Mouse (Mus musculus): ENCODE results near the gene G3bp1. TPM values are rescaled to one million over a fixed set of nuclear protein-coding genes. Genes with fewer than 3 reads are reported as not detected.

G3bp1 gene
- total RNA-seq (2014; fragmentation: Nextera tagmentation), result 97.4 and 104 TPM in 2 replicates
- 122 and 128 TPM in 2 replicates for total RNA-seq (2017)
- 365 and 461 TPM in 2 replicates for polyA plus RNA-seq (2012)

DNA sequence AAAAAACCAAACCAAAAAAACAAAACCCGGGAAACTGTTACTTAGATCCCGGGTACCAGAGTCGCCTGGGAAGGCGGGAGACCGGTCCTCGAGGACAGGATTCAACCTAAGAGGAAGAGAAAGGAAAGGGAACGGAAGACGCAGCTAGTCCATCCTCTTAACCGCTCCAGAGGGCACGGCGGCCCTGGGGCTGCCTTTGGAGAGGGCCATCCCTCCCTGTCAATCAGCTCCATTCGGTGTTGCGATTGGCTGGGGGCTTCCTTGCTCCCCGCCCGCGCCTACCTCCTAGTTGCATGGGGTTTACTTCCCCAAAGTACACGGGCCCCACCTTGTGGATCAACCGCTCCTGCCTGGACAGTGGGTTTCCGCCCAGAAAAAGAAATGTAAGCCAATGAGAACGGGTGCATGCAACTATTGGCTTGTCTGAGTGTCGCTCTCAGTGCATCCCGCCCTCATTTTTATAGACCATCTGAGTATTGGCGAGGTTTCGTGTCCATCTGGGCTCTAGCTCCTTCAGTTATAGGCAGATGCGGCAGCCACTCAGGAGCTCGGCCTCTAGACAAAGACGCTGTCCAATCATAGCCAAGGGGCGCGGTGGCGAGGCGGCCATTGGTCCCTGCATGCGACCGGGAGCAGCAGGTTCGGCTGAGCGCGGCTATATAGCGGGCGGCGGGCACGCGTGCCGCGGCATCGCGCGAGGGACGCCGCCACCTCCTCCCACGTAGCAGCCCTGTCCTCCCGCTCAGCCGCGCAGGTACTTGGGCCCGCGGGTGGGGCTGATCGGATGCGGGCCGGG lies at the start of gene G3bp1:
TSS of gene G3bp1 (plus strand) at position 638 of the 796 bp plus-strand sequence.
- Histone ChIP-seq H3K4me3 (ENCODE audit: low read depth, low read length) (peak within 1 kb of the TSS; percentile 94), H3K9me3 (replicated peaks) (no peaks in the 10 kb centered on the region), H3K4me1 (ENCODE audit: insufficient read depth, low read depth, low read length) (peaks cover 35% of the 10 kb centered on the region), H3K27me3 (ENCODE audit: insufficient read depth, low read length) (no peaks in the 10 kb centered on the region), H3K36me3 (replicated peaks) (peaks cover 26% of the 10 kb centered on the region)
- peak; percentile 98 for DNase-seq (ENCODE audit: low spot score)
- TF ChIP-seq GATA2 (IDR thresholded peaks at IDR 0.05; ENCODE audit: borderline replicate concordance, low read depth, low read length), result no peak
- TF ChIP-seq POLR2AphosphoS5 (IDR thresholded peaks at IDR 0.05; ENCODE audit: insufficient replicate concordance, low read depth, low read length), result peak; percentile 84; the same call in 1 of the 2 replicates
- TF ChIP-seq GATA1 (IDR thresholded peaks at IDR 0.05; ENCODE audit: borderline replicate concordance, low read length), result no peak
- TF ChIP-seq TAL1 (conservative IDR thresholded peaks at IDR 0.05; ENCODE audit: low read depth, low read length), result no peak
- no peak for TF ChIP-seq CTCF (IDR thresholded peaks at IDR 0.05; ENCODE audit: low read depth, low read length)
- ATAC-seq (ENCODE audit: extremely low read depth, insufficient number of reproducible peaks, low FRiP score, poor library complexity, severe bottlenecking), result peak; percentile 93

DNA sequence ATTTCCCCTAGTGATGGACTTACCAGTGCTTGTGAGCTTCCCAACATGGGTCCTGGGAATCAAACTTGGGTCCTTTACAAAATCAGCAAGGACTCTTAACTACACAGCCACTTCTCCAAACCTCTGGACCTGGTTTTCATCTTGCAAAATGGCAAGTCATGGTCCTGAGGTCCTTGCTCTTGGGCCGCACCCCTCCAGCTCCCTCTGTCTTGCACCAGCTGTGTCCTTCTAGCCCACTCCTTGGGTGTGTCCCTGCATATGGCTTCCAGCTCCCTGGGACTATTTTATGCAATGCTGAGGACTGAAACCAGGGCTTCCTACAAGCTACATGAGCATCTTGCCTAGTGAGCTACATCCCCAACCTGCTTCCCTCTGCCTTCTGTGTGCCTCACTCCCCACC lies 46.5 kb upstream of the G3bp1 start, which contains the start of gene Sparc:
TSS of gene Sparc (minus strand) at position 206 of the 400 bp plus-strand sequence.
- TF ChIP-seq POLR2AphosphoS5 (IDR thresholded peaks at IDR 0.05; ENCODE audit: insufficient replicate concordance, low read depth, low read length) (no peak), GATA2 (IDR thresholded peaks at IDR 0.05; ENCODE audit: borderline replicate concordance, low read depth, low read length) (no peak), TAL1 (conservative IDR thresholded peaks at IDR 0.05; ENCODE audit: low read depth, low read length) (no peak), GATA1 (IDR thresholded peaks at IDR 0.05; ENCODE audit: borderline replicate concordance, low read length) (no peak), CTCF (IDR thresholded peaks at IDR 0.05; ENCODE audit: low read depth, low read length) (no peak)
- DNase-seq (ENCODE audit: low spot score), result no peak

GRCm38 (mm10) chr11:55423756-55424155 lies 45.7 kb upstream of the G3bp1 start:
- TF ChIP-seq GATA2 (IDR thresholded peaks at IDR 0.05; ENCODE audit: borderline replicate concordance, low read depth, low read length), result no peak
- TF ChIP-seq CTCF (IDR thresholded peaks at IDR 0.05; ENCODE audit: low read depth, low read length), result no peak
- TF ChIP-seq TAL1 (conservative IDR thresholded peaks at IDR 0.05; ENCODE audit: low read depth, low read length), result no peak
- no peak for TF ChIP-seq GATA1 (IDR thresholded peaks at IDR 0.05; ENCODE audit: borderline replicate concordance, low read length)
- no peak for TF ChIP-seq POLR2AphosphoS5 (IDR thresholded peaks at IDR 0.05; ENCODE audit: insufficient replicate concordance, low read depth, low read length)
- no peak for DNase-seq (ENCODE audit: low spot score)
- Histone ChIP-seq H3K4me1 (ENCODE audit: insufficient read depth, low read depth, low read length) (no peaks in the 10 kb centered on the region), H3K36me3 (replicated peaks) (no peaks in the 10 kb centered on the region), H3K4me3 (ENCODE audit: low read depth, low read length) (no peak overlapping the region), H3K27me3 (ENCODE audit: insufficient read depth, low read length) (peaks cover 50% of the 10 kb centered on the region), H3K9me3 (replicated peaks) (no peaks in the 10 kb centered on the region)
- ATAC-seq (ENCODE audit: extremely low read depth, insufficient number of reproducible peaks, low FRiP score, poor library complexity, severe bottlenecking), result no peak

More for the DNA sequence above, 46.5 kb upstream of the G3bp1 start, which contains the start of gene Sparc:
- H3K4me3 ChIP-seq (ENCODE audit: low read depth, low read length), result no peak within 1 kb of the TSS
- no peak for ATAC-seq (ENCODE audit: extremely low read depth, insufficient number of reproducible peaks, low FRiP score, poor library complexity, severe bottlenecking)
- H3K27me3 ChIP-seq (ENCODE audit: insufficient read depth, low read length), result peaks cover 50% of the 10 kb centered on the region
- H3K4me1 ChIP-seq (ENCODE audit: insufficient read depth, low read depth, low read length), result no peaks in the 10 kb centered on the region
- no peaks in the 10 kb centered on the region for H3K9me3 ChIP-seq (replicated peaks)
- H3K36me3 ChIP-seq (replicated peaks), result no peaks in the 10 kb centered on the region

- no peak for DNase-seq (ENCODE audit: low spot score)
- no peak for TF ChIP-seq CTCF (IDR thresholded peaks at IDR 0.05; ENCODE audit: low read depth, low read length)
- TF ChIP-seq TAL1 (conservative IDR thresholded peaks at IDR 0.05; ENCODE audit: low read depth, low read length), result no peak
- TF ChIP-seq POLR2AphosphoS5 (IDR thresholded peaks at IDR 0.05; ENCODE audit: insufficient replicate concordance, low read depth, low read length), result no peak
- no peak for TF ChIP-seq GATA1 (IDR thresholded peaks at IDR 0.05; ENCODE audit: borderline replicate concordance, low read length)
- TF ChIP-seq GATA2 (IDR thresholded peaks at IDR 0.05; ENCODE audit: borderline replicate concordance, low read depth, low read length), result no peak
- ATAC-seq (ENCODE audit: extremely low read depth, insufficient number of reproducible peaks, low FRiP score, poor library complexity, severe bottlenecking), result no peak
- no peak overlapping the region for H3K4me3 ChIP-seq (ENCODE audit: low read depth, low read length)
- H3K4me1 ChIP-seq (ENCODE audit: insufficient read depth, low read depth, low read length), result no peaks in the 10 kb centered on the region
- no peaks in the 10 kb centered on the region for H3K9me3 ChIP-seq (replicated peaks)
- no peaks in the 10 kb centered on the region for H3K36me3 ChIP-seq (replicated peaks)
- peaks cover 39% of the 10 kb centered on the region for H3K27me3 ChIP-seq (ENCODE audit: insufficient read depth, low read length)
Observed at GRCm38 (mm10) chr11:55424746-55425360, 44.6 kb upstream of the G3bp1 start.

- DNase-seq (ENCODE audit: low spot score), result no peak
- TF ChIP-seq POLR2AphosphoS5 (IDR thresholded peaks at IDR 0.05; ENCODE audit: insufficient replicate concordance, low read depth, low read length) (no peak), GATA1 (IDR thresholded peaks at IDR 0.05; ENCODE audit: borderline replicate concordance, low read length) (no peak), TAL1 (conservative IDR thresholded peaks at IDR 0.05; ENCODE audit: low read depth, low read length) (no peak), CTCF (IDR thresholded peaks at IDR 0.05; ENCODE audit: low read depth, low read length) (no peak), GATA2 (IDR thresholded peaks at IDR 0.05; ENCODE audit: borderline replicate concordance, low read depth, low read length) (no peak)
- Histone ChIP-seq H3K4me1 (ENCODE audit: insufficient read depth, low read depth, low read length) (no peaks in the 10 kb centered on the region), H3K9me3 (replicated peaks) (no peaks in the 10 kb centered on the region), H3K4me3 (ENCODE audit: low read depth, low read length) (no peak overlapping the region), H3K36me3 (replicated peaks) (no peaks in the 10 kb centered on the region), H3K27me3 (ENCODE audit: insufficient read depth, low read length) (peaks cover 27% of the 10 kb centered on the region)
- no peak for ATAC-seq (ENCODE audit: extremely low read depth, insufficient number of reproducible peaks, low FRiP score, poor library complexity, severe bottlenecking)
Observed at GRCm38 (mm10) chr11:55428186-55429012, 41.1 kb upstream of the G3bp1 start.
